In genomic region chr15:84964771-84965170, GRCm38 (mm10) we compare ENCODE assay signal across 20 mouse cellular contexts. TPM values are rescaled to one million over a fixed set of nuclear protein-coding genes. Genes with fewer than 3 reads are reported as not detected.
"Had no signal": no experiment of that assay in that cellular context is flagged by ENCODE, and none has a peak within 500 bp of the region (broad histone marks: within the 10 kb centered on the region; RNA-seq: fewer than 3 reads in every experiment).

No protein-coding gene starts in this region.

- DNase-seq: kidney, adult 18-20 months; kidney, adult 9 months; kidney, postnatal 14 days; kidney, postnatal 4 days; layer of hippocampus, postnatal 36 days; left cerebral cortex, postnatal 4 days; lung, adult 18-20 months; lung, postnatal 10 days; lung, postnatal 4 days; retina, postnatal 1 day; right cerebral cortex, postnatal 25 days; spleen, adult 18-20 months; thymus, adult 18-20 months; thymus, postnatal 25 days had no signal

- ATAC-seq: intestine, embryonic 16.5 days; midbrain, embryonic 15.5 days had no signal

RNA-seq across cellular contexts. Expression of gene Upk3a, which starts 52.2 kb away (rescaled TPM):
- total RNA-seq: layer of hippocampus, postnatal 36 days; left cerebral cortex, adult 2 months; left cerebral cortex, postnatal 14 days; megakaryocyte-erythroid progenitor cell, adult 5-6 weeks; neutrophil, adult 5-6 weeks had no signal
